Mouse (Mus musculus) ES-Bruce4 (cell line): ENCODE results near the gene Rundc3a.

Experiments used
- CTCF ChIP-seq: IDR thresholded peaks from one replicate; pipeline ENCODE4 v1.8.1; 2011; ENCODE audit warnings: low read depth, low read length
- EP300 ChIP-seq: IDR thresholded peaks from 2 replicates; pipeline ENCODE4 v1.6.1; 2011; ENCODE audit warnings: low read depth, low read length; ENCODE audit not compliant: insufficient read depth

DNA sequence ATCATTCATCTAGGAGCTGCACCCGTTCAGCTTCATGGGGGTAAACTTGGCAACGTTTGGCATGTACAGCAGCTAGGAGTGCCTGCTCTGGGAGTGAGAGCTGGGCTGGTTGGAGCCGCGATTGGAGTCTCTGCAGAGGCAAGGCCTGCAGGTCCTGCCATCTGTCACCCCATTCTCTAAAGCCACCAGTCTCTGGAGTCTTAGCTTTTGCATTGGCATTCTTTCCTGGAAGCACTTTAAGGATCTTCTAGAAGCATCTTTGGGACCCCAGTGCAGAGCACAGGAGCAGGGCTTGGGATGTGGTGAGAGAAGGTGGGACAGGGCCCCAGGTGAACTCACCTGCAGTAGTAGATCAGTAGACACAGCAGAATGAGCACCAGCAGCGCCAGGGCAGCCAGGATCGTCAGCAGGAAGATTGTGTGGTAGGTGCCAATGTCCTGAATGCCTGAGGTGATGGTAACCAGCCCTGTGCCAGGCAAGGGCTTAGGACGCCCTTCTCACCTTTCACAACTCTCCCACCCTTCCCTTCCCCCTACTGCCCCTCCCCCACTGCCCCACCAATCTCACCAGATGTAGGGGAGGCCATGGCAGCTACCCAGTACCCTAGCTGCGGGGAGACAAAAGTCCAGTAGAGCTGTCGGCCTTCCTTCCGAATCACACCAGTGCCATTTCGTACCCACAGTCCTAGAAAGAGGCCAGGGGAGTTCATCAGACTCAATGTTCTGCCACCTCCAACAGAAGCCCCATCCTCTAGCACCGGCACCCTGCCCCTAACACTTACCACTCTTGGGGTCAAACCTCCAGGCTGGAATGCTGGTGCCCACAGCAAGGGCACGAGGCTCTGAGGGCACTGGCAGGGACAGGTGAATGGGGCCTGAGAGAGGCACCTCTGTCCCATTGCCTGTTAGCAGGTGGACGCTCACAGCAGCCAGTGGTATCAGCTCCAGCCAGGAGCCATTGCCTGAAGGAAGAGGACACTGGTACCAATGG lies 46.2 kb downstream of the Rundc3a start:
- no peak for TF ChIP-seq EP300
- no peak for TF ChIP-seq CTCF
